In the genomic region with DNA sequence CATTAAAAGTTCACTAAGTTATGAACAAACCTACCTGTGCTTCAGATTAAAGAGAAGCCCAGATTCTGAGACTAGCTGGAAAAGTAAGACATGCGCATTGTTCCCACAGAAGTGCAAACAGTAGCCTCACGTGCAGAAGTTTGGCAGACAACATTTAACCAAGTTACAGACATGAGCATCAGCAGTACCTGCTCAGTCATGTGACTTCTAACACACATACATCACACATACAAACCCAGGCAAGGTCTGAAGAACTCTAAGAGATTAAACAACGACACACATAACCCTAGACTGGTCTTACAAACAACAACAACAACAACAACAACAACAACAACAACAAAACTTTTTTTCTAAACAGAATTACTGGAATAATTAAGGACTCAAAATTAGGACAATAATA, we compare ENCODE assay signal across 26 mouse cellular contexts.
DNase-seq lines count a peak whose midpoint lies in the region; ATAC-seq and TF ChIP-seq lines count a peak whose summit lies in the region.
"Had no signal": no experiment of that assay in that cellular context is flagged by ENCODE, and none has a peak within 500 bp of the region (broad histone marks: within the 10 kb centered on the region; RNA-seq: fewer than 3 reads in every experiment).

No protein-coding gene starts in this region.

- no peak overlapping the region for H3K27ac ChIP-seq in kidney, embryonic 16.5 days (ENCODE audit: low read length)
- no peak overlapping the region for H3K27ac ChIP-seq in kidney, adult 2 months (ENCODE audit: insufficient read depth, low read depth, low read length)
- H3K27ac ChIP-seq in liver, embryonic 16.5 days (ENCODE audit: low read length): no peak overlapping the region
- no peak overlapping the region for H3K27ac ChIP-seq in midbrain, embryonic 15.5 days
- H3K27ac ChIP-seq in midbrain, embryonic 10.5 days (replicated peaks): no peak overlapping the region
- H3K27ac ChIP-seq: forebrain, embryonic 10.5 days; forebrain, embryonic 13.5 days; heart, adult 2 months; heart, embryonic 10.5 days; heart, embryonic 13.5 days had no signal

- H3K4me3 ChIP-seq in kidney, embryonic 16.5 days (ENCODE audit: low read length): no peak overlapping the region
- no peak overlapping the region for H3K4me3 ChIP-seq in kidney, adult 2 months (ENCODE audit: insufficient read depth, low read depth, low read length)
- no peak overlapping the region for H3K4me3 ChIP-seq in liver, embryonic 16.5 days (ENCODE audit: low read depth, low read length)
- H3K4me3 ChIP-seq in midbrain, embryonic 15.5 days: no peak overlapping the region
- H3K4me3 ChIP-seq in midbrain, embryonic 10.5 days: no peak overlapping the region
- H3K4me3 ChIP-seq: forebrain, embryonic 10.5 days; forebrain, embryonic 13.5 days; heart, adult 2 months; heart, embryonic 10.5 days; heart, embryonic 13.5 days had no signal

- 74% methylated on average over 3 of the region's 3 CpGs for WGBS in kidney, embryonic 16.5 days
- 53% methylated on average over 3 of the region's 3 CpGs for WGBS in kidney, adult 2 months
- WGBS in liver, embryonic 16.5 days (ENCODE audit: insufficient replicate concordance): 55% methylated on average over 3 of the region's 3 CpGs
- 87% methylated on average over 3 of the region's 3 CpGs for WGBS in midbrain, embryonic 15.5 days
- 91% methylated on average over 3 of the region's 3 CpGs for WGBS in midbrain, embryonic 10.5 days

- no peaks in the 10 kb centered on the region for H3K36me3 ChIP-seq in kidney, embryonic 16.5 days (ENCODE audit: insufficient read depth, low read length)
- H3K36me3 ChIP-seq in kidney, adult 2 months (ENCODE audit: control insufficient read depth, insufficient read depth, low read length): no peaks in the 10 kb centered on the region
- no peaks in the 10 kb centered on the region for H3K36me3 ChIP-seq in liver, embryonic 16.5 days (ENCODE audit: control insufficient read depth, insufficient read depth)
- H3K36me3 ChIP-seq in midbrain, embryonic 15.5 days (replicated peaks): no peaks in the 10 kb centered on the region
- H3K36me3 ChIP-seq in midbrain, embryonic 10.5 days: no peaks in the 10 kb centered on the region
- H3K36me3 ChIP-seq: forebrain, embryonic 10.5 days; G1E; heart, embryonic 10.5 days; heart, embryonic 13.5 days had no signal

- H3K4me1 ChIP-seq in kidney, embryonic 16.5 days (ENCODE audit: insufficient read depth, low read length): no peaks in the 10 kb centered on the region
- H3K4me1 ChIP-seq in kidney, adult 2 months (ENCODE audit: control insufficient read depth, insufficient read depth, low read length): peaks cover 9% of the 10 kb centered on the region; the same call in 1 of the 2 replicates
- no peaks in the 10 kb centered on the region for H3K4me1 ChIP-seq in liver, embryonic 16.5 days (ENCODE audit: control insufficient read depth, low read depth, low read length)
- H3K4me1 ChIP-seq in midbrain, embryonic 15.5 days: no peaks in the 10 kb centered on the region
- no peaks in the 10 kb centered on the region for H3K4me1 ChIP-seq in midbrain, embryonic 10.5 days
- H3K4me1 ChIP-seq: forebrain, embryonic 13.5 days had no signal

- no peak for DNase-seq in kidney, adult 2 months
- no peak for DNase-seq in liver
- DNase-seq in midbrain, embryonic 10.5 days (ENCODE audit: low spot score): no peak
- DNase-seq in layer of hippocampus, postnatal 14 days (ENCODE audit: low spot score in 2 of 2): no peak
- DNase-seq: adrenal gland, postnatal 10 days; adrenal gland, postnatal 36 days; B cell, adult 2 months; cerebellum, adult 18-20 months; cerebellum, adult 9-10 months; cerebellum, postnatal 14 days; gastrocnemius, postnatal 10 days; gastrocnemius, postnatal 36 days; heart, adult 2 months; heart, postnatal 14 days; heart, postnatal 4 days had no signal

- no peak overlapping the region for H3K4me2 ChIP-seq in kidney, embryonic 16.5 days (replicated peaks; ENCODE audit: low read depth, low read length)
- no peak overlapping the region for H3K4me2 ChIP-seq in liver, embryonic 16.5 days (ENCODE audit: low read depth, low read length)
- no peak overlapping the region for H3K4me2 ChIP-seq in midbrain, embryonic 15.5 days
- H3K4me2 ChIP-seq: forebrain, embryonic 13.5 days; heart, embryonic 13.5 days had no signal

- H3K27me3 ChIP-seq in kidney, embryonic 16.5 days (ENCODE audit: insufficient read depth, low read length): no peaks in the 10 kb centered on the region
- H3K27me3 ChIP-seq in kidney, adult 2 months (replicated peaks; ENCODE audit: control insufficient read depth, insufficient read depth, low read length): no peaks in the 10 kb centered on the region
- H3K27me3 ChIP-seq in liver, embryonic 16.5 days (ENCODE audit: control insufficient read depth, insufficient read depth, low read depth, low read length): no peaks in the 10 kb centered on the region
- H3K27me3 ChIP-seq in midbrain, embryonic 15.5 days (replicated peaks): no peaks in the 10 kb centered on the region
- H3K27me3 ChIP-seq in midbrain, embryonic 10.5 days (ENCODE audit: low read depth, poor library complexity, severe bottlenecking): no peaks in the 10 kb centered on the region
- H3K27me3 ChIP-seq: CH12.LX; forebrain, embryonic 13.5 days; heart, embryonic 13.5 days; Patski had no signal

- TF ChIP-seq POLR2A in kidney, adult 2 months (IDR thresholded peaks at IDR 0.05; ENCODE audit: low read depth, low read length): no peak

- ATAC-seq in kidney, embryonic 16.5 days (ENCODE audit: low FRiP score, low TSS enrichment): peak; percentile 46; the same call in 1 of the 2 replicates
- ATAC-seq in liver, embryonic 16.5 days (ENCODE audit: low read depth): peak; percentile 47; the same call in 1 of the 2 replicates
- ATAC-seq in midbrain, embryonic 15.5 days (replicated peaks): 0 out of 2 replicates have a peak, but pooled peaks have one; percentile 57
- ATAC-seq: forebrain, embryonic 13.5 days; forebrain, embryonic 16.5 days; Patski had no signal

- no peaks in the 10 kb centered on the region for H3K9me3 ChIP-seq in kidney, embryonic 16.5 days (ENCODE audit: low read length)
- H3K9me3 ChIP-seq in liver, embryonic 16.5 days (replicated peaks; ENCODE audit: control insufficient read depth, low read length): no peaks in the 10 kb centered on the region
- no peaks in the 10 kb centered on the region for H3K9me3 ChIP-seq in midbrain, embryonic 15.5 days
- H3K9me3 ChIP-seq in midbrain, embryonic 10.5 days (replicated peaks): no peaks in the 10 kb centered on the region
- H3K9me3 ChIP-seq: forebrain, embryonic 10.5 days; forebrain, embryonic 13.5 days; G1E; heart, embryonic 10.5 days; heart, embryonic 13.5 days had no signal

- H3K9ac ChIP-seq in kidney, embryonic 16.5 days (replicated peaks; ENCODE audit: low read length): no peak overlapping the region
- H3K9ac ChIP-seq in liver, embryonic 16.5 days (ENCODE audit: low read depth, low read length): no peak overlapping the region
- H3K9ac ChIP-seq in midbrain, embryonic 15.5 days: no peak overlapping the region
- H3K9ac ChIP-seq: forebrain, embryonic 13.5 days; heart, embryonic 13.5 days had no signal

- TF ChIP-seq CTCF in kidney, adult 2 months (conservative IDR thresholded peaks at IDR 0.05; ENCODE audit: insufficient read depth, insufficient read length, low read depth, low read length): no peak
